Mouse (Mus musculus): ENCODE results near the gene Eif2s2. TPM values are rescaled to one million over a fixed set of nuclear protein-coding genes. Genes with fewer than 3 reads are reported as not detected.

Gene Eif2s2
- 56.9 TPM for polyA plus RNA-seq (2017; shearing (Covaris generic))

DNA sequence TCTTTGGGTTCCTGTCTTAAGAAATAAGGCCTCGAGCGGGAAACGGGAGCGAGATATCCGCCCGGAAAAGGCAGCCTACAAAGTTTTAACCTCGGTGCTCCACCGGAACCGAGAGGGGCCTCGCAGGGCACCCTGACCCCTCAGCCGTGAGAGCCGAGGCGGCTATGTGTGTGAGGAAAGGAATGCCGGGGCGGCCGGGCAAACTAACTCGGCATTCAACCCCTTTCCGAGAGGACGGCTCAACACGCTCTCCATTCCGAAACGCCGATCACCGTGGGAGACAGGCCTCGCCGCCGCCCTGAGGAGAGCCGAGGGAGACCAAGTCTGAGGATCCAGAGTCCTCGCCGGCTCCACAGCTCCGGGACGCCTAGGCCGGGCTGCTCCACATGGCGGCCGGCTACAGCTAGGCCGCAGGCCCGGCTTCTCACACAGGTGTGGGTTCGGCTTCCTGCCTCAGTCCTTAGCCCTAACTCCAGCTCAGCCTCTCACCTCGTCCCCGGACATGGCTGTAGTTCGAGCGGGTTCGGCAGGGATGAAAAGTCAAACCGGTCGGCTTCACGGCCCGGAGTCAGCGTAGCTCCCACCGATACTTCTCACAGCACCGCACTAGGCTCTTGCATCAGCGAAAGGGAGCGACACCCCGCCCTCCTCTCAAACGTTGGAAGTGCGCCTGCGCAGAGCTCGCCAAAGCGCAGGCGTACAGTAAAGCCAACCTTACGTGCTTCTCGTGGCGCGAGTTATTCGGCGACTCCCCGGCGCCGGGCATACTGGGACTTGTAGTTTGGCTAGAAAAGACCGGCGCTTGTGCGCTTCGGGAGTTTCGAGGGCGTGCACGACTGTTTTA lies at the start of gene Eif2s2:
Eif2s2 (minus strand) TSS at position 735 of the 844 bp plus-strand sequence.

Other genes starting within 250 kb of the Eif2s2 start
- gene Chmp4b, start 241.2 kb downstream of the Eif2s2 start, polyA plus RNA-seq (2017; shearing (Covaris generic)): 5.4 TPM
- not detected for gene Gm14214, start 122.9 kb downstream of the Eif2s2 start, polyA plus RNA-seq (2017; shearing (Covaris generic))
- 25.4 TPM for gene Raly, start 101.8 kb downstream of the Eif2s2 start, polyA plus RNA-seq (2017; shearing (Covaris generic))
- not detected for gene a, start 101.5 kb downstream of the Eif2s2 start, polyA plus RNA-seq (2017; shearing (Covaris generic))
- gene Gm14226, start 125.3 kb upstream of the Eif2s2 start, polyA plus RNA-seq (2017; shearing (Covaris generic)): 0.09 TPM
- 30.0 TPM for gene Ahcy, start 181.6 kb upstream of the Eif2s2 start, polyA plus RNA-seq (2017; shearing (Covaris generic))
- gene Itch, start 240.6 kb upstream of the Eif2s2 start, polyA plus RNA-seq (2017; shearing (Covaris generic)): 112 TPM